Mouse (Mus musculus) myocyte (in vitro differentiated cells): Measurements from ENCODE around the gene Nr1d1. TPM values are rescaled to one million over a fixed set of nuclear protein-coding genes. Genes with fewer than 3 reads are reported as not detected.

Experiments used
- H3K27me3 ChIP-seq: one replicate; pipeline ENCODE4 v1.6.1; 2011; ENCODE audit not compliant: control insufficient read depth, insufficient read depth, insufficient read length
- H3K36me3 ChIP-seq: one replicate; pipeline ENCODE4 v1.6.1; 2011; ENCODE audit not compliant: control insufficient read depth, insufficient read depth
- H3K4me2 ChIP-seq: one replicate; pipeline ENCODE4 v1.6.1; 2011; ENCODE audit warnings: low read depth, control low read depth
- H3K4me3 ChIP-seq: one replicate; pipeline ENCODE4 v1.5.1; 2011; ENCODE audit warnings: mild to moderate bottlenecking, control low read depth, moderate library complexity
- H3K79me2 ChIP-seq: one replicate; pipeline ENCODE4 v1.6.1; 2011; ENCODE audit not compliant: control insufficient read depth, insufficient read depth
- H3ac ChIP-seq: one replicate; pipeline ENCODE4 v1.6.1; 2011; ENCODE audit not compliant: control insufficient read depth, insufficient read length
- CEBPB ChIP-seq: IDR thresholded peaks from 2 replicates; pipeline ENCODE4 v1.6.1; 2011; ENCODE audit warnings: mild to moderate bottlenecking, moderate library complexity; ENCODE audit not compliant: poor library complexity, insufficient read depth, severe bottlenecking
- E2F4 ChIP-seq: IDR thresholded peaks from one replicate; pipeline ENCODE4 v1.6.1; 2011; ENCODE audit warnings: mild to moderate bottlenecking, control low read depth, moderate library complexity; ENCODE audit not compliant: insufficient read depth
- MAX ChIP-seq: IDR thresholded peaks from one replicate; pipeline ENCODE4 v1.6.1; 2011; ENCODE audit warnings: low read depth, mild to moderate bottlenecking, control low read depth
- MYOD1 ChIP-seq, 3 experiments: IDR thresholded peaks; one replicate each; pipeline ENCODE4 v1.6.1; 2011; ENCODE audit warnings: control low read depth in 2 of 3, low read depth in 2 of 3, mild to moderate bottlenecking in 2 of 3, moderate library complexity in 1 of 3; ENCODE audit not compliant: insufficient read length in 2 of 3, control insufficient read depth in 1 of 3
- MYOG ChIP-seq, 3 experiments: IDR thresholded peaks; one replicate each; pipeline ENCODE4 v1.6.1; 2011; ENCODE audit warnings: control low read depth in 2 of 3, low read depth in 2 of 3, mild to moderate bottlenecking in 2 of 3; ENCODE audit not compliant: insufficient read length in 2 of 3, control insufficient read depth in 1 of 3, insufficient read depth in 1 of 3
- POLR2A ChIP-seq: IDR thresholded peaks from one replicate; pipeline ENCODE4 v1.6.1; 2011; ENCODE audit warnings: low read depth, mild to moderate bottlenecking, control low read depth, moderate library complexity; ENCODE audit not compliant: insufficient read length
- POLR2AphosphoS2 ChIP-seq: IDR thresholded peaks from one replicate; pipeline ENCODE4 v1.6.1; 2011; ENCODE audit warnings: low read depth, control low read depth; ENCODE audit not compliant: insufficient read length
- REST ChIP-seq: IDR thresholded peaks from one replicate; pipeline ENCODE4 v1.6.1; 2011; ENCODE audit warnings: mild to moderate bottlenecking, control low read depth, moderate library complexity; ENCODE audit not compliant: insufficient read depth, insufficient read length
- SRF ChIP-seq: IDR thresholded peaks from one replicate; pipeline ENCODE4 v1.6.1; 2011; ENCODE audit warnings: low read depth; ENCODE audit not compliant: control insufficient read depth, insufficient read length
- TCF12 ChIP-seq: IDR thresholded peaks from one replicate; pipeline ENCODE4 v1.6.1; 2011; ENCODE audit warnings: mild to moderate bottlenecking, control low read depth; ENCODE audit not compliant: poor library complexity, insufficient read depth, severe bottlenecking
- TCF3 ChIP-seq: IDR thresholded peaks from one replicate; pipeline ENCODE4 v1.6.1; 2011; ENCODE audit warnings: low read depth, control low read depth; ENCODE audit not compliant: insufficient read length
- USF1 ChIP-seq: IDR thresholded peaks from one replicate; pipeline ENCODE4 v1.6.1; 2011; ENCODE audit warnings: low read depth, mild to moderate bottlenecking, control low read depth, moderate library complexity
- polyA plus RNA-seq: library from polyadenylated mRNA; unstranded; fragments of >200 nt; fragmentation: generic; extraction: Trizol; gene quantifications from one replicate; pipeline ENCODE4 v1.2.1, GENCODE M21; 2012; ENCODE audit warnings: missing spikeins

Nr1d1 gene
- polyA plus RNA-seq, 1 experiment, result 49.1 TPM

GRCm38 (mm10) chr11:98761939-98762338 lies 13.2 kb downstream of the Nr1d1 start:
- H3K4me2 ChIP-seq, result no peak overlapping the region
- no peaks in the 10 kb centered on the region for H3K27me3 ChIP-seq
- H3K4me3 ChIP-seq, result no peak overlapping the region
- H3ac ChIP-seq, result no peak overlapping the region
- H3K79me2 ChIP-seq, result no peaks in the 10 kb centered on the region
- peaks cover 6% of the 10 kb centered on the region for H3K36me3 ChIP-seq
- TF ChIP-seq MYOG (IDR thresholded peaks at IDR 0.05; ENCODE audit: control insufficient read depth in 1 of 3, insufficient read depth in 1 of 3, insufficient read length in 2 of 3, low read depth in 2 of 3), result no peak
- no peak for TF ChIP-seq TCF12
- no peak for TF ChIP-seq USF1
- no peak for TF ChIP-seq E2F4
- TF ChIP-seq SRF, result no peak
- no peak for TF ChIP-seq REST
- no peak for TF ChIP-seq MYOD1 (IDR thresholded peaks at IDR 0.05; ENCODE audit: control insufficient read depth in 1 of 3, insufficient read length in 2 of 3, low read depth in 2 of 3)
- no peak for TF ChIP-seq CEBPB
- TF ChIP-seq MAX, result no peak
- no peak for TF ChIP-seq POLR2AphosphoS2
- TF ChIP-seq TCF3, result no peak
- no peak for TF ChIP-seq POLR2A

GRCm38 (mm10) chr11:98756711-98757110 lies 18.4 kb downstream of the Nr1d1 start:
- no peak overlapping the region for H3K4me2 ChIP-seq
- H3K36me3 ChIP-seq, result peaks cover 7% of the 10 kb centered on the region
- no peak overlapping the region for H3ac ChIP-seq
- no peak overlapping the region for H3K4me3 ChIP-seq
- H3K27me3 ChIP-seq, result no peaks in the 10 kb centered on the region
- H3K79me2 ChIP-seq, result peaks cover under 1% of the 10 kb centered on the region
- TF ChIP-seq USF1, result no peak
- no peak for TF ChIP-seq E2F4
- no peak for TF ChIP-seq MYOG (IDR thresholded peaks at IDR 0.05; ENCODE audit: control insufficient read depth in 1 of 3, insufficient read depth in 1 of 3, insufficient read length in 2 of 3, low read depth in 2 of 3)
- no peak for TF ChIP-seq TCF3
- TF ChIP-seq MYOD1 (IDR thresholded peaks at IDR 0.05; ENCODE audit: control insufficient read depth in 1 of 3, insufficient read length in 2 of 3, low read depth in 2 of 3), result no peak
- TF ChIP-seq SRF, result no peak
- TF ChIP-seq MAX, result no peak
- no peak for TF ChIP-seq POLR2AphosphoS2
- no peak for TF ChIP-seq POLR2A
- TF ChIP-seq CEBPB, result no peak
- TF ChIP-seq REST, result no peak
- no peak for TF ChIP-seq TCF12

GRCm38 (mm10) chr11:98755726-98756380 lies 19.3 kb downstream of the Nr1d1 start:
- H3K27me3 ChIP-seq, result no peaks in the 10 kb centered on the region
- H3K4me3 ChIP-seq, result no peak overlapping the region
- H3K36me3 ChIP-seq, result peaks cover 7% of the 10 kb centered on the region
- H3K79me2 ChIP-seq, result peaks cover 4% of the 10 kb centered on the region
- H3K4me2 ChIP-seq, result no peak overlapping the region
- TF ChIP-seq POLR2AphosphoS2, result no peak
- TF ChIP-seq MYOG (IDR thresholded peaks at IDR 0.05; ENCODE audit: control insufficient read depth in 1 of 3, insufficient read depth in 1 of 3, insufficient read length in 2 of 3, low read depth in 2 of 3), result no peak
- no peak for TF ChIP-seq SRF
- TF ChIP-seq REST, result no peak
- no peak for TF ChIP-seq TCF12
- TF ChIP-seq E2F4, result no peak
- TF ChIP-seq CEBPB, result no peak
- no peak for TF ChIP-seq POLR2A
- no peak for TF ChIP-seq TCF3
- no peak for TF ChIP-seq USF1
- TF ChIP-seq MAX, result no peak
- no peak for TF ChIP-seq MYOD1 (IDR thresholded peaks at IDR 0.05; ENCODE audit: control insufficient read depth in 1 of 3, insufficient read length in 2 of 3, low read depth in 2 of 3)
- H3ac ChIP-seq, result no peak overlapping the region

- Histone ChIP-seq H3K36me3 (peaks cover 7% of the 10 kb centered on the region), H3ac (no peak overlapping the region), H3K4me2 (peak overlapping the region; percentile 57), H3K4me3 (no peak overlapping the region), H3K27me3 (no peaks in the 10 kb centered on the region), H3K79me2 (peaks cover 10% of the 10 kb centered on the region)
- TF ChIP-seq CEBPB (no peak), MYOG (IDR thresholded peaks at IDR 0.05; ENCODE audit: control insufficient read depth in 1 of 3, insufficient read depth in 1 of 3, insufficient read length in 2 of 3, low read depth in 2 of 3) (peak in 1 of 3 experiments; percentile 14), POLR2A (peak; percentile 39), TCF12 (no peak), USF1 (peak; percentile 53)
Measured at GRCm38 (mm10) chr11:98754621-98755181, 20.4 kb downstream of the Nr1d1 start.
